Mouse (Mus musculus): ENCODE measurements around the gene Nfil3. TPM values are rescaled to one million over a fixed set of nuclear protein-coding genes. Genes with fewer than 3 reads are reported as not detected.

Gene Nfil3
- 35.3 and 42.3 TPM in 2 replicates for polyA plus RNA-seq (2014; fragmentation: Nextera tagmentation; extraction: Ambion mirVana)

- no peaks in the 10 kb centered on the region for H3K27me3 ChIP-seq (ENCODE audit: control insufficient read depth, insufficient read depth, low read length)
- peak within 1 kb of the TSS; percentile 91 for H3K9ac ChIP-seq (ENCODE audit: low read depth, low read length)
- H3K4me3 ChIP-seq (ENCODE audit: low read depth, low read length) = peak within 1 kb of the TSS; percentile 96
- ATAC-seq (replicated peaks; ENCODE audit: insufficient number of reproducible peaks, low FRiP score, low TSS enrichment) = peak; percentile 83
- H3K4me1 ChIP-seq (ENCODE audit: control insufficient read depth, insufficient read depth, low read length) = peaks cover 13% of the 10 kb centered on the region
- peak within 1 kb of the TSS; percentile 99 for H3K4me2 ChIP-seq
- H3K27ac ChIP-seq (ENCODE audit: low read depth, low read length) = peak within 1 kb of the TSS; percentile 97
- no peaks in the 10 kb centered on the region for H3K9me3 ChIP-seq (replicated peaks; ENCODE audit: control insufficient read depth, low read length)
- WGBS (ENCODE audit: insufficient replicate concordance) = 1% methylated on average over 30 of the region's 79 CpGs
- no peaks in the 10 kb centered on the region for H3K36me3 ChIP-seq (ENCODE audit: control insufficient read depth, insufficient read depth, low read length)
Measured at GRCm38 (mm10) chr13:52980951-52981421, at the start of gene Nfil3. Nfil3 (minus strand) TSS chr13:52981073.

DNA sequence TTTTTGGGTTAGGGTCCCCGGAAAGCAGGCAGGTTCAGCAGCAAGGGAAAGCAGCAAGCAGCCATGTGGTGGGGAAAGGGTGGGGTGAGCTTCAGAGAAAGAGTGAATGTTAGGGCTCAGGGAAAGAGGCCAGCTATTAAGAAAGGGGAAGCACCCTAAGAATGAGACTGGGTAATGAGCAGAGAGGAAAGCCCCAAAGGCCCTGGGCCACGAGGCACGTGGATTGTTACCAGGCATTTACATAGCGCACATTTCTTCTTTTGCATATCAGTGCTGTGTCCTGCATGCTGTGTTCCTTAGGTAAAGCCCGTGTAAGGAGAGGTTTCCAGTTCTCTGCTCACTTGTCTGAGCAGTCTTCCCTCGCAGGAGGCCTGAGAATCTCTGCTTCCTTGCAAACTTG lies 43.4 kb upstream of the Nfil3 start:
- 0 out of 2 replicates have a peak overlapping the region, but pooled peaks have one; percentile 16 for H3K9ac ChIP-seq (ENCODE audit: low read depth, low read length)
- no peak for ATAC-seq (replicated peaks; ENCODE audit: insufficient number of reproducible peaks, low FRiP score, low TSS enrichment)
- no peaks in the 10 kb centered on the region for H3K4me1 ChIP-seq (ENCODE audit: control insufficient read depth, insufficient read depth, low read length)
- H3K27ac ChIP-seq (ENCODE audit: low read depth, low read length) = no peak overlapping the region
- H3K27me3 ChIP-seq (ENCODE audit: control insufficient read depth, insufficient read depth, low read length) = no peaks in the 10 kb centered on the region
- no peaks in the 10 kb centered on the region for H3K9me3 ChIP-seq (replicated peaks; ENCODE audit: control insufficient read depth, low read length)
- WGBS (ENCODE audit: insufficient replicate concordance) = 40% methylated on average over 6 of the region's 6 CpGs
- H3K36me3 ChIP-seq (ENCODE audit: control insufficient read depth, insufficient read depth, low read length) = no peaks in the 10 kb centered on the region
- no peak overlapping the region for H3K4me2 ChIP-seq
- H3K4me3 ChIP-seq (ENCODE audit: low read depth, low read length) = no peak overlapping the region

- peaks cover 13% of the 10 kb centered on the region for H3K4me1 ChIP-seq (ENCODE audit: control insufficient read depth, insufficient read depth, low read length)
- no peaks in the 10 kb centered on the region for H3K9me3 ChIP-seq (replicated peaks; ENCODE audit: control insufficient read depth, low read length)
- H3K27ac ChIP-seq (ENCODE audit: low read depth, low read length) = no peak overlapping the region
- no peaks in the 10 kb centered on the region for H3K36me3 ChIP-seq (ENCODE audit: control insufficient read depth, insufficient read depth, low read length)
- H3K9ac ChIP-seq (ENCODE audit: low read depth, low read length) = no peak overlapping the region
- H3K27me3 ChIP-seq (ENCODE audit: control insufficient read depth, insufficient read depth, low read length) = no peaks in the 10 kb centered on the region
- 71% methylated on average over 3 of the region's 3 CpGs for whole genome bisulfite sequencing (ENCODE audit: insufficient replicate concordance)
- H3K4me3 ChIP-seq (ENCODE audit: low read depth, low read length) = no peak overlapping the region
- no peak overlapping the region for H3K4me2 ChIP-seq
- ATAC-seq (replicated peaks; ENCODE audit: insufficient number of reproducible peaks, low FRiP score, low TSS enrichment) = no peak
Measured at GRCm38 (mm10) chr13:53020282-53020681, 39.4 kb upstream of the Nfil3 start.

- ATAC-seq (replicated peaks; ENCODE audit: insufficient number of reproducible peaks, low FRiP score, low TSS enrichment) = no peak
- H3K9ac ChIP-seq (ENCODE audit: low read depth, low read length) = no peak overlapping the region
- no peak overlapping the region for H3K27ac ChIP-seq (ENCODE audit: low read depth, low read length)
- H3K4me2 ChIP-seq = no peak overlapping the region
- peaks cover 13% of the 10 kb centered on the region for H3K4me1 ChIP-seq (ENCODE audit: control insufficient read depth, insufficient read depth, low read length)
- H3K9me3 ChIP-seq (replicated peaks; ENCODE audit: control insufficient read depth, low read length) = no peaks in the 10 kb centered on the region
- 68% methylated on average over 9 of the region's 9 CpGs for WGBS (ENCODE audit: insufficient replicate concordance)
- H3K4me3 ChIP-seq (ENCODE audit: low read depth, low read length) = no peak overlapping the region
- H3K36me3 ChIP-seq (ENCODE audit: control insufficient read depth, insufficient read depth, low read length) = no peaks in the 10 kb centered on the region
- no peaks in the 10 kb centered on the region for H3K27me3 ChIP-seq (ENCODE audit: control insufficient read depth, insufficient read depth, low read length)
Measured at GRCm38 (mm10) chr13:53019532-53019931, 38.7 kb upstream of the Nfil3 start.

DNA sequence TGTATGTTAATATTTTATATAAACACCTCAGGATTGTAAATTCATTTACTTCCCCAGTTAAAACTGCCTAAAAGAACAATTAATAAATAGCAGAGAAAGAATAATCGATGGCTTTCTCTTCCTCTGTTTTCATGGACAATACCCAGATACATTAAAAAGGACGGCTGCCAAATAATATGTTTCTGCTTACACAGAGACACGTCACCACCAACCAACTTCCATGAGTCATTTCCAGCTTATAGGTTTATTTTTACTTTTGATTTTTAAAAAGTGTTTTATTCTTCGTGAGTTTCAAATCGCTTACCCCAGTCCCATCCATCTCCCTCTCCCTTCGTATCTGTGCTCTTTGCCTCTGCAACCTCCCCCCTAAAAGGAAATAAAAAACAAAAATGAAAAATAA lies 38.1 kb upstream of the Nfil3 start:
- Histone ChIP-seq H3K27ac (ENCODE audit: low read depth, low read length) (no peak overlapping the region), H3K9me3 (replicated peaks; ENCODE audit: control insufficient read depth, low read length) (no peaks in the 10 kb centered on the region), H3K9ac (ENCODE audit: low read depth, low read length) (no peak overlapping the region), H3K27me3 (ENCODE audit: control insufficient read depth, insufficient read depth, low read length) (no peaks in the 10 kb centered on the region), H3K36me3 (ENCODE audit: control insufficient read depth, insufficient read depth, low read length) (no peaks in the 10 kb centered on the region), H3K4me2 (no peak overlapping the region), H3K4me3 (ENCODE audit: low read depth, low read length) (no peak overlapping the region), H3K4me1 (ENCODE audit: control insufficient read depth, insufficient read depth, low read length) (peaks cover 13% of the 10 kb centered on the region)
- WGBS (ENCODE audit: insufficient replicate concordance) = 80% methylated on average over 6 of the region's 6 CpGs
- no peak for ATAC-seq (replicated peaks; ENCODE audit: insufficient number of reproducible peaks, low FRiP score, low TSS enrichment)

GRCm38 (mm10) chr13:53017983-53018382 lies 37.1 kb upstream of the Nfil3 start:
- no peaks in the 10 kb centered on the region for H3K9me3 ChIP-seq (replicated peaks; ENCODE audit: control insufficient read depth, low read length)
- WGBS (ENCODE audit: insufficient replicate concordance) = 28% methylated on average over 6 of the region's 6 CpGs

DNA sequence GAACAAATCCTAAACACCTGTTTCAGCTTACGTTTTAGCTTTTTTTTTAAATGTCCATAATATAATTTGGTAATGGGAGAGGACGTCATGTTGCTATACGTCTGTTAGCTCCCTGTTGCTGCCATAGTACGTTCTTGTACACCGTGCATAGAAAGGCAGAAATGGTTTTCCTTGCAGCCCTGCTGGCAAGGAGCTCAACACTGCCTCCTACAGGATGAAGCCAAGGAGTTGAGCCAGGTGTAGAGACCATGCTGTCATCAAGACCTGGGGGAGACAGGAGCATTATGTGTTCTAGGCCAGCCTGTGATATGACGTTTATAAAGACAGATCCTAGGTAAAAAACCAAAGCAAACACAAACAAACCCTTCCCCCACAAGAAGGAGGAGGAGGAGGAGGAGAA lies 36.2 kb upstream of the Nfil3 start:
- Histone ChIP-seq H3K9ac (ENCODE audit: low read depth, low read length) (no peak overlapping the region), H3K4me1 (ENCODE audit: control insufficient read depth, insufficient read depth, low read length) (peaks cover 13% of the 10 kb centered on the region), H3K27ac (ENCODE audit: low read depth, low read length) (no peak overlapping the region), H3K4me3 (ENCODE audit: low read depth, low read length) (no peak overlapping the region), H3K4me2 (no peak overlapping the region), H3K9me3 (replicated peaks; ENCODE audit: control insufficient read depth, low read length) (no peaks in the 10 kb centered on the region), H3K27me3 (ENCODE audit: control insufficient read depth, insufficient read depth, low read length) (peaks cover 2% of the 10 kb centered on the region; the same call in 1 of the 2 replicates), H3K36me3 (ENCODE audit: control insufficient read depth, insufficient read depth, low read length) (no peaks in the 10 kb centered on the region)
- ATAC-seq (replicated peaks; ENCODE audit: insufficient number of reproducible peaks, low FRiP score, low TSS enrichment) = no peak
- 79% methylated on average over 6 of the region's 6 CpGs for WGBS (ENCODE audit: insufficient replicate concordance)

More at GRCm38 (mm10) chr13:53017983-53018382, 37.1 kb upstream of the Nfil3 start:
- Histone ChIP-seq H3K27me3 (ENCODE audit: control insufficient read depth, insufficient read depth, low read length) (no peaks in the 10 kb centered on the region), H3K9ac (ENCODE audit: low read depth, low read length) (no peak overlapping the region), H3K36me3 (ENCODE audit: control insufficient read depth, insufficient read depth, low read length) (no peaks in the 10 kb centered on the region), H3K4me2 (no peak overlapping the region), H3K27ac (ENCODE audit: low read depth, low read length) (no peak overlapping the region), H3K4me3 (ENCODE audit: low read depth, low read length) (no peak overlapping the region), H3K4me1 (ENCODE audit: control insufficient read depth, insufficient read depth, low read length) (peaks cover 13% of the 10 kb centered on the region)
- no peak for ATAC-seq (replicated peaks; ENCODE audit: insufficient number of reproducible peaks, low FRiP score, low TSS enrichment)

DNA sequence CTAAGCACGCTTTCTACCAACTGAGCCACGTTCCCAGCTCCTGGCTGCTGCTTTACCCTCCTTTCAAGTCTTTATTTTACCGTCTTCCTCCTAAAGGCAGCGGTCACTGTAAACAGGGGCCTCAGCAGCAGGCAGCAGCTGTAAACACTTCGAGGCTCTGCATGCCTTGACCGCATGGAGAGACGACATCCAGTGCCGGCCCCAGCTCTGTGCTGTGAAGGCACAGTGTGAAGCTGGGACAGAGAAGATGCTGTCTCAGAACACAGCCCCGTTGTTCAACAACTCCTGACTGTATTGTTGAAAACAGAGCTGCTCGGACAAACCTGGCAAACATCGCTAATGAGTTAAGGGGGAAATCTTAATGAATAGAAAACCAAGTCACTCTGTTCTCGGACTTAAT lies 30.6 kb upstream of the Nfil3 start:
- Histone ChIP-seq H3K27me3 (ENCODE audit: control insufficient read depth, insufficient read depth, low read length) (peaks cover 2% of the 10 kb centered on the region; the same call in 1 of the 2 replicates), H3K4me2 (no peak overlapping the region), H3K4me1 (ENCODE audit: control insufficient read depth, insufficient read depth, low read length) (peaks cover 22% of the 10 kb centered on the region), H3K27ac (ENCODE audit: low read depth, low read length) (no peak overlapping the region), H3K36me3 (ENCODE audit: control insufficient read depth, insufficient read depth, low read length) (no peaks in the 10 kb centered on the region), H3K9ac (ENCODE audit: low read depth, low read length) (0 out of 2 replicates have a peak overlapping the region, but pooled peaks have one; percentile 8), H3K4me3 (ENCODE audit: low read depth, low read length) (no peak overlapping the region), H3K9me3 (replicated peaks; ENCODE audit: control insufficient read depth, low read length) (no peaks in the 10 kb centered on the region)
- WGBS (ENCODE audit: insufficient replicate concordance) = 27% methylated on average over 12 of the region's 12 CpGs
- no peak for ATAC-seq (replicated peaks; ENCODE audit: insufficient number of reproducible peaks, low FRiP score, low TSS enrichment)

Measured in heart, embryonic 11.5 days (tissue).